Mouse (Mus musculus) adrenal gland, adult 18-20 months (tissue): ENCODE results near the gene Cyp2a5. TPM values are rescaled to one million over a fixed set of nuclear protein-coding genes. Genes with fewer than 3 reads are reported as not detected.
"Not testable (repeated sequence)": the region's sequence is repeated elsewhere in the genome, so short reads cannot be mapped to it uniquely, and the experiment has no call there.

Experiments used
- DNase-seq, 2 experiments: peaks; one replicate each; pipeline ENCODE4 v3.0.0; 2021 to 2022; ENCODE audit warnings: low spot score in 2 of 2
- long read RNA-seq, 2 experiments: library from polyadenylated mRNA; stranded (forward); transcript quantifications; one replicate each; pipeline ENCODE4 v2.0.0; 2021
- total RNA-seq, 2 experiments: library from RNA; stranded (reverse); gene quantifications; 1 replicate in 1 of 2; 2 replicates in 1 of 2; pipeline ENCODE4 v1.2.3; 2021

Cyp2a5 gene
- 1 to 10 TPM in 1 of 2 experiments, not detected in 1; 1.3 TPM for total RNA-seq
- long read RNA-seq, experiment 1, result 0 reads
- long read RNA-seq, experiment 2, result 0 reads

GRCm38 (mm10) chr7:26835059-26835458, at the start of gene Cyp2a5:
Gene Cyp2a5 (plus strand): TSS chr7:26835305.
- not testable (repeated sequence) for DNase-seq

- DNase-seq, result not testable (repeated sequence)
Measured at GRCm38 (mm10) chr7:26786013-26786412, 49.1 kb upstream of the Cyp2a5 start.

- no peak for DNase-seq
Measured at GRCm38 (mm10) chr7:26789984-26790383, 45.1 kb upstream of the Cyp2a5 start.

GRCm38 (mm10) chr7:26800104-26800503, 35.0 kb upstream of the Cyp2a5 start:
- DNase-seq, result no peak

- DNase-seq, result no peak
Measured at GRCm38 (mm10) chr7:26800996-26801395, 34.1 kb upstream of the Cyp2a5 start.

- no peak for DNase-seq
Measured at GRCm38 (mm10) chr7:26808592-26808991, 26.5 kb upstream of the Cyp2a5 start, which contains the start of gene Cyp2g1. Gene Cyp2g1 (plus strand): TSS chr7:26808892.

- DNase-seq, result not testable (repeated sequence)
Measured at GRCm38 (mm10) chr7:26831556-26832292, 3.4 kb upstream of the Cyp2a5 start.

GRCm38 (mm10) chr7:26832668-26833067, 2.4 kb upstream of the Cyp2a5 start:
- DNase-seq, result not testable (repeated sequence)

GRCm38 (mm10) chr7:26843400-26843799, 8.3 kb downstream of the Cyp2a5 start:
- not testable (repeated sequence) for DNase-seq

GRCm38 (mm10) chr7:26850063-26850462, 15.0 kb downstream of the Cyp2a5 start:
- DNase-seq, result not testable (repeated sequence)

GRCm38 (mm10) chr7:26878581-26878980, 43.5 kb downstream of the Cyp2a5 start:
- DNase-seq, result not testable (repeated sequence)

GRCm38 (mm10) chr7:26880600-26880999, 45.5 kb downstream of the Cyp2a5 start:
- not testable (repeated sequence) for DNase-seq

Other genes with a start within 250 kb of the Cyp2a5 start
- gene Vmn1r185, start 216.8 kb upstream of the Cyp2a5 start, total RNA-seq, result not detected
- not detected for gene Cyp2b23, start 148.9 kb upstream of the Cyp2a5 start, total RNA-seq
- gene Cyp2b19, start 78.2 kb upstream of the Cyp2a5 start, total RNA-seq, result not detected
- gene Cyp2g1, start 26.4 kb upstream of the Cyp2a5 start, total RNA-seq, result not detected
- not detected for gene Cyp2a22, start 104.1 kb downstream of the Cyp2a5 start, total RNA-seq
- gene Cyp2a12, start 193.8 kb downstream of the Cyp2a5 start, total RNA-seq, result 1 to 10 TPM in 1 of 2 experiments, not detected in 1; 1.3 TPM